Mouse (Mus musculus): ENCODE measurements around the gene Elfn1. TPM values are rescaled to one million over a fixed set of nuclear protein-coding genes. Genes with fewer than 3 reads are reported as not detected.

The Elfn1 gene
- polyA plus RNA-seq, 1 experiment = 0.11 TPM

DNA sequence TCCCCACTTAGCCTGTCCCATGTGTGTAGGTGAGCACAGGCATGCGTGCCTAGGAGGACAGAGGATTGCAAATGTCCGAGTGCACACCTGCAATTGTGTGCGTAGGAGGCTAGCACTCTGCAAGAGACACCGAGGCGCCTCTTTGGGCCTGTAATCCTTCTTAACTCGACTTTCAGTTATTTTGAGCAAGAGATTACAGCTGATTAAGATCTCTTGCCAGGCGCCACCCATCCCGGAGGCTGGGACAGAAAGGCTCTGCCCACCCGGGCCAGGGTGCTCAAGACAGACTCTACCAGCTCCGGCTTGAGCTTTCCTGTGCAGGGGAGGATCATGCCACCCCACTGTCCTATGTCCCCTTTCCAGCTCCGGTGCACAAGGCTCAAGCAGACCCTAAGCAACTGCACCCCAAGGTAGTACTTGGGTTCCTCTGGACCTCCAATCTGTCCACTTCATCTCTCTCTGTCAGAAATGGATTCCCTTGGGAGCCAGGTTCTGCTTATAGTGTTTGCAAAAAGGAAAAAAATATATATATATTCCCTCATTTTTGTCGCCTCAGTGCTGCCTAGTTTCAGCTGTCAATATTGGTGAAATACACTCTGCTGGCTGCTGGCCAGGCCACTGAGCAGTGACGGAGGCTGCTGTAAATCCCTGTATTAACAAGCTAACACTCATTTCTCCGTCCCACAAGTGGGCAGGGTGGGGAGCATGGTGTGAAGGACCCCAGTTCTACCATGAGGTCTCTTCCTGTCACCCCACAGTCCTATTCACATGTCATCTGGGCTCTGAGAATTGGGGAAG is 61.6 kb downstream of the Elfn1 start:
- Histone ChIP-seq H3K4me3 (ENCODE audit: low read depth, low read length) (no peak overlapping the region), H3K27ac (ENCODE audit: insufficient read depth, low read depth, low read length) (no peak overlapping the region), H3K36me3 (ENCODE audit: control insufficient read depth, insufficient read depth, low read length) (no peaks in the 10 kb centered on the region), H3K27me3 (ENCODE audit: control insufficient read depth, insufficient read depth, low read length) (0 out of 2 replicates have a peak, but pooled peaks cover 4% of the 10 kb centered on the region), H3K4me1 (ENCODE audit: control insufficient read depth, insufficient read depth, insufficient read length, low read length) (peaks cover 4% of the 10 kb centered on the region; the same call in 1 of the 2 replicates)
- 69% methylated on average over 14 of the region's 14 CpGs for WGBS
- no peak for TF ChIP-seq CTCF (IDR thresholded peaks at IDR 0.05; ENCODE audit: extremely low read depth, insufficient read length, insufficient replicate concordance, low read depth, low read length)

DNA sequence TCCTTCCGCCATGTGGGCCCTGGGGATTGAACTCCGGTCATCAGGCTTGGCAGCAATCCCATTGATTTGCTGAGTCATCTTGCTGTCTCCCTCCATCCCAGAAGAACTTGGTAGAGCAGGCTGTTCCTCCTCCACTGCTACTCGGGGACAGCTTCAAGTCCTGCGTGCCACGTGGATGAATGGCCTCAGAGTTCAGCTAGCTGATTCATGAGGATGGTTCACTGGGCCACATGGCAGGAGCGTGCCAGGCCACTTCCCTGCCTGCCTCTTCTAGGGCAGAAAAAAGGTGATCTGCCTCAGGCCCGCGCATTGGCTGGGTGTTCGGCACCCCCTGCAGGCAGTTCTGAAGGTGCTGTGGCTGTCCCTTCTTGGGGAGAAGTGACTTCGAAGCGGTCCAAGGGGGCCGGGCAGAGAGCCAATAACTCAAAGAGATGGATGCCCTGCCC is 62.5 kb downstream of the Elfn1 start:
- H3K27ac ChIP-seq (ENCODE audit: insufficient read depth, low read depth, low read length) = no peak overlapping the region
- 0 out of 2 replicates have a peak, but pooled peaks cover 4% of the 10 kb centered on the region for H3K27me3 ChIP-seq (ENCODE audit: control insufficient read depth, insufficient read depth, low read length)
- TF ChIP-seq POLR2A (IDR thresholded peaks at IDR 0.05; ENCODE audit: low read depth, low read length) = no peak
- TF ChIP-seq CTCF (IDR thresholded peaks at IDR 0.05; ENCODE audit: extremely low read depth, insufficient read length, insufficient replicate concordance, low read depth, low read length) = no peak
- peaks cover 4% of the 10 kb centered on the region; the same call in 1 of the 2 replicates for H3K4me1 ChIP-seq (ENCODE audit: control insufficient read depth, insufficient read depth, insufficient read length, low read length)
- no peaks in the 10 kb centered on the region for H3K36me3 ChIP-seq (ENCODE audit: control insufficient read depth, insufficient read depth, low read length)
- WGBS = 15% methylated on average over 12 of the region's 12 CpGs
- no peak overlapping the region for H3K4me3 ChIP-seq (ENCODE audit: low read depth, low read length)

DNA sequence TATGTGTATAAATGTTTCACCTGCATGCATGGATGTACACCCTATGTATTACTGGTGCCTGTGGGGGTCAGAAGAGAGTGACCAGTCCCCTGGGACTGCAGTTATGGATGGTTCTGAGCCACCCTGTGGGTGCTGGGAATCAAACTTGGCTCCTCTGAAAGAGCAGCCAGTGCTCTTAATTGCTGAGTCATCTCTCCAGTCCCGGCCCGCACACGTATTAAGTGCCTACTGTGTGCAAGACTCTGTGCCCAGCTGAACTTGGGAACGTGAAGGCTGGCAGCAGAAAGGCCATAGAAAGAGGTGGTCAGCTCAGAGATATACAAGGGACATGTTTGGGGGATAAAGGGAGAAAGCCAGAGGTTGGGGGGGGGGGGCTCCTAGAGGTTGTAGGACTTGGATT is 68.8 kb downstream of the Elfn1 start:
- peaks cover 9% of the 10 kb centered on the region; the same call in 1 of the 2 replicates for H3K27me3 ChIP-seq (ENCODE audit: control insufficient read depth, insufficient read depth, low read length)
- TF ChIP-seq CTCF (IDR thresholded peaks at IDR 0.05; ENCODE audit: extremely low read depth, insufficient read length, insufficient replicate concordance, low read depth, low read length) = no peak
- TF ChIP-seq POLR2A (IDR thresholded peaks at IDR 0.05; ENCODE audit: low read depth, low read length) = no peak
- H3K36me3 ChIP-seq (ENCODE audit: control insufficient read depth, insufficient read depth, low read length) = no peaks in the 10 kb centered on the region
- peaks cover 4% of the 10 kb centered on the region; the same call in 1 of the 2 replicates for H3K4me1 ChIP-seq (ENCODE audit: control insufficient read depth, insufficient read depth, insufficient read length, low read length)
- H3K4me3 ChIP-seq (ENCODE audit: low read depth, low read length) = no peak overlapping the region
- 68% methylated on average over 4 of the region's 4 CpGs for WGBS
- no peak overlapping the region for H3K27ac ChIP-seq (ENCODE audit: insufficient read depth, low read depth, low read length)

DNA sequence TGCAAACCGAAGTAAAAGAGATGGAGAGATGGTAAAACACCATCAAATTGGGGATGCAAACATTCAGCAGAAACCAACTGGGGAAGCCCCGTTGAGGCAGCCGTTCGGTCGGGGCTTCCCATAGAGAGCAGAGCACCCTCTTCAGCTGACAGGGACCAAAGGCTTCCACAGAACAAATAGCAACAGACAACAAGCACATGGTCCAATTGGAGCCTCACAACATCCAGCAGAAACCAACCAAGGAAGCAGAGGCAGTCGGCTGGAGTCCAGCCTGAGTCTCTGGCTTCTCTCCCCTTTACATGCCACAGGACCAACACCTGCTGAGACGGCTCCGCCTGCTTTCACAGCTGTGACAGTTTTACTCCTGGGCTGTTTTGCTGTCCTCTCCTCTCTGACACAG is 69.7 kb downstream of the Elfn1 start:
- H3K4me3 ChIP-seq (ENCODE audit: low read depth, low read length) = no peak overlapping the region
- TF ChIP-seq POLR2A (IDR thresholded peaks at IDR 0.05; ENCODE audit: low read depth, low read length) (no peak), CTCF (IDR thresholded peaks at IDR 0.05; ENCODE audit: extremely low read depth, insufficient read length, insufficient replicate concordance, low read depth, low read length) (no peak)
- H3K27ac ChIP-seq (ENCODE audit: insufficient read depth, low read depth, low read length) = no peak overlapping the region
- H3K36me3 ChIP-seq (ENCODE audit: control insufficient read depth, insufficient read depth, low read length) = no peaks in the 10 kb centered on the region
- peaks cover 4% of the 10 kb centered on the region; the same call in 1 of the 2 replicates for H3K4me1 ChIP-seq (ENCODE audit: control insufficient read depth, insufficient read depth, insufficient read length, low read length)
- WGBS = 19% methylated on average over 8 of the region's 8 CpGs
- peaks cover 9% of the 10 kb centered on the region; the same call in 1 of the 2 replicates for H3K27me3 ChIP-seq (ENCODE audit: control insufficient read depth, insufficient read depth, low read length)

DNA sequence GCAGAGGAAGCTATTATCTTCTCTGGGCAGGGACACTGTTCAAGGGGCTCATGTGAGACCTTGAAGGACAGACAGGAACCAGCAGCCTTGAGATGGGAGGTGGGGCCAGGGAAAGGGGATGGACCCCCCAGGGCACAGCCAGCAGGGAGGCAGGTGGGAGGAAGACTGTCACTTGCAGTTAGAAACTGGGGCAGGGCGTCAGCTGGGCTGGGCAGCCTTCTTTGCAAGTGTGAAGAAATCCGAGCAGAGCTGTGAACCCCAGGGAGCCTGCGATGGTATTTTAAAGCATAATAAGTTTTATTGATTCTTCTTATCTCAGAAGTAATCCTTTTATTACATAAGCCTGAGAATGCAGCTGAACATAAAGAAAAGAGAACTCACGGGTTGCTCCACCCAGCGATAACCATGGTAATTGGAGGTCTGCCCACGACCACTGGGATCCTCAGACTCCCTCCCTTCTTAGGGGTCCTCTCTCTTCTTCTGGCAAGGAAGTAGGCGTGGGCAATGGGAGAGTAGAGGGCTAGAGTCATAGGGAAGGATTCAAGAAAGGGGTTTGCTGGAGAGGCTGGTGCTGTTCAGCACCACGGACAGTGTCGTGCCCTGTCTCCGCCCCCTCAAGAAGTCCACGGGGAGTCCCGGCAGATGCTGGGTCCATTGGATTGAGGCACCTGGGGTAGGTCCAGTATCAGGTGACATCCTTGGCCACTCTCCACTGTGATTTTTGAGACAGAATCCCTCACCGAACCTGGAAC is 71.0 kb downstream of the Elfn1 start:
- no peak overlapping the region for H3K27ac ChIP-seq (ENCODE audit: insufficient read depth, low read depth, low read length)
- no peak overlapping the region for H3K4me3 ChIP-seq (ENCODE audit: low read depth, low read length)
- TF ChIP-seq CTCF (IDR thresholded peaks at IDR 0.05; ENCODE audit: extremely low read depth, insufficient read length, insufficient replicate concordance, low read depth, low read length) (no peak), POLR2A (IDR thresholded peaks at IDR 0.05; ENCODE audit: low read depth, low read length) (no peak)
- 2% methylated on average over 13 of the region's 13 CpGs for WGBS
- H3K36me3 ChIP-seq (ENCODE audit: control insufficient read depth, insufficient read depth, low read length) = no peaks in the 10 kb centered on the region
- H3K27me3 ChIP-seq (ENCODE audit: control insufficient read depth, insufficient read depth, low read length) = peaks cover 5% of the 10 kb centered on the region; the same call in 1 of the 2 replicates
- peaks cover 4% of the 10 kb centered on the region; the same call in 1 of the 2 replicates for H3K4me1 ChIP-seq (ENCODE audit: control insufficient read depth, insufficient read depth, insufficient read length, low read length)

DNA sequence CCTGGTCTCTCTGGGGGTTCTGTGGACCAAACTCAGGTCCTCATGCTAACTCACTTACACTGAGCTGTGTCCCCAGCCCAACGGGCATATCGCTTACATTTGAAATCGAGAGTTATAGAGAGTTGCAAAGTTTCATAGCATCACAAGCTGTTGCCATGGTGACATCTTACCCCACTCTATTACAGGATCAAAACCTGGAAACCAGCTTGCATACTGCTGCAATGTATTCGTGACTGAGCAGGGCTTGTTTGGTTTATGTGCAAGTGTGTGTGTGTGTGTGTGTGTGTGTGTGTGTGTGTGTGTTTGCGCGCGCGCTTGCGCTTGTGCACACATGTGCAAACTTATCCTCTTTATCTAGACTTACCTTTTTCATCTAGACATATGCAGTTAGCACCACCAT is 71.6 kb downstream of the Elfn1 start:
- TF ChIP-seq CTCF (IDR thresholded peaks at IDR 0.05; ENCODE audit: extremely low read depth, insufficient read length, insufficient replicate concordance, low read depth, low read length) = no peak
- no peak for TF ChIP-seq POLR2A (IDR thresholded peaks at IDR 0.05; ENCODE audit: low read depth, low read length)
- 74% methylated on average over 9 of the region's 9 CpGs for WGBS
- Histone ChIP-seq H3K27ac (ENCODE audit: insufficient read depth, low read depth, low read length) (no peak overlapping the region), H3K27me3 (ENCODE audit: control insufficient read depth, insufficient read depth, low read length) (peaks cover 5% of the 10 kb centered on the region; the same call in 1 of the 2 replicates), H3K36me3 (ENCODE audit: control insufficient read depth, insufficient read depth, low read length) (no peaks in the 10 kb centered on the region), H3K4me3 (ENCODE audit: low read depth, low read length) (no peak overlapping the region), H3K4me1 (ENCODE audit: control insufficient read depth, insufficient read depth, insufficient read length, low read length) (peaks cover 4% of the 10 kb centered on the region; the same call in 1 of the 2 replicates)

DNA sequence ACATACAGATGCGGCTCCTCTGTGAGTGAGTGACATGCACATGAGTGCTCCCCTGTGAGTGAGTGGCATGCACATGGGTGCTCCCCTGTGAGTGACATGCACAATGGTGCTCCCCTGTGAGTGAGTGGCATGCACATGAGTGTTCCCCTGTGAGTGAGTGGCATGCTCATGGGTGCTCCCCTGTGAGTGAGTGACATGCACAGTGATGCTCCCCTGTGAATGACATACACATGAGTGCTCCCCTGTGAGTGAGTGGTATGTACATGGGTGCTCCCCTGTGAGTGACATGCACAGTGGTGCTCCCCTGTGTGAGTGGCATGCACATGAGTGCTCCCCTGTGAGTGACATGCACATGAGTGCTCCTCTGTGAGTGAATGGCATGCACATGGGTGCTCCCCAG is 74.2 kb downstream of the Elfn1 start:
- H3K36me3 ChIP-seq (ENCODE audit: control insufficient read depth, insufficient read depth, low read length) = no peaks in the 10 kb centered on the region
- 0 out of 2 replicates have a peak, but pooled peaks cover 3% of the 10 kb centered on the region for H3K27me3 ChIP-seq (ENCODE audit: control insufficient read depth, insufficient read depth, low read length)
- WGBS = 81% methylated on average over 1 of the region's 1 CpGs
- no peak overlapping the region for H3K27ac ChIP-seq (ENCODE audit: insufficient read depth, low read depth, low read length)
- peaks cover 4% of the 10 kb centered on the region; the same call in 1 of the 2 replicates for H3K4me1 ChIP-seq (ENCODE audit: control insufficient read depth, insufficient read depth, insufficient read length, low read length)
- H3K4me3 ChIP-seq (ENCODE audit: low read depth, low read length) = no peak overlapping the region
- no peak for TF ChIP-seq POLR2A (IDR thresholded peaks at IDR 0.05; ENCODE audit: low read depth, low read length)
- no peak for TF ChIP-seq CTCF (IDR thresholded peaks at IDR 0.05; ENCODE audit: extremely low read depth, insufficient read length, insufficient replicate concordance, low read depth, low read length)

Data from small intestine, adult 2 months (tissue).